Mouse (Mus musculus) lung, postnatal 0 days (tissue): Measurements from ENCODE around the gene Man2a1. TPM values are rescaled to one million over a fixed set of nuclear protein-coding genes. Genes with fewer than 3 reads are reported as not detected.

ENCODE experiments used
- ATAC-seq: fragments of 200-750 bp; cut with Nextera tagmentation; 2 replicates; pipeline ENCODE4 v1.8.0; 2017; ENCODE audit warnings: moderate library complexity
- DNase-seq: peaks from one replicate; pipeline ENCODE4 v3.0.0-alpha.2; 2016; ENCODE audit warnings: low spot score
- H3K27ac ChIP-seq: fragments of 300-500 bp; sonication (generic); 2 replicates; pipeline ENCODE4 v1.5.1; 2014; ENCODE audit warnings: antibody characterized with exemption, mild to moderate bottlenecking, low read length, mixed read lengths
- H3K27me3 ChIP-seq: fragments of 300-500 bp; sonication (generic); replicated peaks from 2 replicates; pipeline ENCODE4 v1.6.1; 2014; ENCODE audit warnings: low read length, mixed read lengths; ENCODE audit not compliant: insufficient read depth
- H3K36me3 ChIP-seq: fragments of 300-500 bp; sonication (generic); 2 replicates; pipeline ENCODE4 v1.6.1; 2014; ENCODE audit warnings: low read length, mixed read lengths; ENCODE audit not compliant: insufficient read depth
- H3K4me1 ChIP-seq: fragments of 300-500 bp; sonication (generic); 2 replicates; pipeline ENCODE4 v1.6.1; 2014; ENCODE audit warnings: antibody characterized with exemption, low read depth, low read length, mixed read lengths; ENCODE audit not compliant: insufficient read depth
- H3K4me2 ChIP-seq: fragments of 300-500 bp; sonication (generic); replicated peaks from 2 replicates; pipeline ENCODE4 v1.6.1; 2014; ENCODE audit warnings: low read depth, mild to moderate bottlenecking, low read length, moderate library complexity, mixed read lengths
- H3K4me3 ChIP-seq: fragments of 300-500 bp; sonication (generic); 2 replicates; pipeline ENCODE4 v1.5.1; 2014; ENCODE audit warnings: low read depth, low read length
- H3K9ac ChIP-seq: fragments of 300-500 bp; sonication (generic); replicated peaks from 2 replicates; pipeline ENCODE4 v1.6.1; 2014; ENCODE audit warnings: low read depth, mild to moderate bottlenecking
- H3K9me3 ChIP-seq: fragments of 300-500 bp; sonication (generic); 2 replicates; pipeline ENCODE4 v1.6.1; 2016; ENCODE audit warnings: low read length, mixed read lengths
- CTCF ChIP-seq: IDR thresholded peaks from 2 replicates; pipeline ENCODE4 v1.5.1; 2016; ENCODE audit warnings: antibody characterized with exemption, mild to moderate bottlenecking
- EP300 ChIP-seq: IDR thresholded peaks from 2 replicates; pipeline ENCODE4 v1.6.1; 2016; ENCODE audit warnings: antibody characterized with exemption, mild to moderate bottlenecking, control low read depth
- WGBS: fragments of 180-500 bp; shearing (Covaris S2); extraction: QIAGEN DNeasy Blood & Tissue Kit; methylation state at CpG from one replicate; pipeline ENCODE4 v1.1.7; 2014; 5-methylcytosine and 5-hydroxymethylcytosine counted together
- polyA plus RNA-seq: library from polyadenylated mRNA; unstranded; fragments of >200 nt; fragmentation: Nextera tagmentation; extraction: Ambion mirVana; gene quantifications from 2 replicates; pipeline ENCODE4 v1.2.1, GENCODE M21; 2015

Gene Man2a1
- polyA plus RNA-seq, 1 experiment from 2014 or later, result 9.7 TPM

DNA sequence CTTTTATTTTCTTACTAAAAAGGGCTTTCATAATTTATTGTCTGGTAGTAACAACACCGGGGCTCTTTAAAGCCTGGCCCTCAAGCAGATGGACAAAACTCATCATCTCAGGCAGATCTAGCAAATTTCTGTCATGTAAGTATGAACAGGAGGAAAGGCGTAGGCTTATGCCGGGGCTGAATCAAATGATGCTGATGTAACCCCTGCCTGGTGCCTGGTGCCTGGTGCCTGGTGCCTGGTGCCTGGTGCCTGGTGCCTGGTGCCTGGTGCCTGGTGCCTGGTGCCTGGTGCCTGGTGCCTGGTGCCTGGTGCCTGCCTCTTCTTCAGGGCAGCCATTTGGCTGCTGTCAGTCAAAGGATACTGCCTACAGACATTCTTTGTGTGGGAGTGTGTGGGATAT lies 18.6 kb upstream of the Man2a1 start:
- DNase-seq, result no peak
- Histone ChIP-seq H3K4me1 (no peaks in the 10 kb centered on the region), H3K27ac (no peak overlapping the region), H3K4me2 (no peak overlapping the region), H3K4me3 (no peak overlapping the region), H3K9me3 (no peaks in the 10 kb centered on the region), H3K27me3 (no peaks in the 10 kb centered on the region), H3K36me3 (no peaks in the 10 kb centered on the region), H3K9ac (no peak overlapping the region)
- ATAC-seq, result no peak
- TF ChIP-seq EP300 (no peak), CTCF (no peak)
- WGBS, result 85% methylated on average over 3 of the region's 3 CpGs

DNA sequence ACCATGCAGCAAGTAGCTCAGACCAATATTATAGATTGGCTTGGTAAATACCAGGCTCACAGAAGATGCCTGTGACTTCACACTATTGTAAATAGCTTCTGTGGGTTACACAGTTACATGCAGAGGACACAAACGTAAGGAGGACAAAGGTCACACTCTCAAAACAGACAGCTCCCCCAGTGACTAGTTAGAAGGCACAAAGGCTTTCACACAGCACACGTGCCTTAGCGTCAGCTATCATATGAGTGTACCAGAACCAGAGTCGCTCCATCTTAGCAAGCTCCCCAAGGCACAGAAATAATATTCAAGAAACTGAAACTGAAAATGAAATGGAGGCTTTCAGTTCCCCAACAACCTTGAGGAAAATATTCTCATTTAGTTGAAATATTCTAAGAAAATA lies 10.1 kb upstream of the Man2a1 start:
- TF ChIP-seq CTCF (no peak), EP300 (no peak)
- no peak for ATAC-seq

DNA sequence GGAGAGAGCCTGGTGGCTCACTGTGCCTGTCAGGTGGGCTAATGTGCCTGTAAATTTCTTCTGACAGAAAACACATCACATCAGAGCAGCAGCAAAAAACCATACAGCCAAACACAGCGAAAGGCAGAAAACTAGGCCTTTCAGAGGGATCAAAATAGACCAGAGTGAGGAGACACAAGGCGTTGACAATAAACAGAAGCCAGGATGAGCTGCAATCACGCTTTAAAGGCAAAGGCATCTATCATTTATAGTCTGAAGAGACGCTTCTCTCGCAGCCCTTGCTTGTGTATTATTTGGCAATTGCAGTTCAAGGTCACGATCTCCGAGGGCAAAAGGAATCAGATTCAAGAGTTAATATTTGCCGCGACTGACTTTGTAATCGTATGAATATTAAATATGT lies 9.2 kb upstream of the Man2a1 start:
- no peak overlapping the region for H3K4me3 ChIP-seq
- no peak overlapping the region for H3K9ac ChIP-seq
- DNase-seq (no peak), ATAC-seq (no peak)
- no peaks in the 10 kb centered on the region for H3K27me3 ChIP-seq
- no peak for TF ChIP-seq CTCF
- no peak for TF ChIP-seq EP300
- H3K27ac ChIP-seq, result no peak overlapping the region
- no peaks in the 10 kb centered on the region for H3K9me3 ChIP-seq
- 68% methylated on average over 10 of the region's 10 CpGs for WGBS
- no peaks in the 10 kb centered on the region for H3K36me3 ChIP-seq
- no peak overlapping the region for H3K4me2 ChIP-seq
- H3K4me1 ChIP-seq, result no peaks in the 10 kb centered on the region

More for the DNA sequence above, 10.1 kb upstream of the Man2a1 start:
- H3K4me1 ChIP-seq, result no peaks in the 10 kb centered on the region
- H3K27me3 ChIP-seq, result no peaks in the 10 kb centered on the region
- WGBS, result 56% methylated on average over 4 of the region's 4 CpGs
- H3K9me3 ChIP-seq, result no peaks in the 10 kb centered on the region
- no peak for DNase-seq
- H3K4me2 ChIP-seq, result no peak overlapping the region
- H3K36me3 ChIP-seq, result no peaks in the 10 kb centered on the region
- H3K27ac ChIP-seq, result no peak overlapping the region
- H3K4me3 ChIP-seq, result no peak overlapping the region
- H3K9ac ChIP-seq, result no peak overlapping the region

DNA sequence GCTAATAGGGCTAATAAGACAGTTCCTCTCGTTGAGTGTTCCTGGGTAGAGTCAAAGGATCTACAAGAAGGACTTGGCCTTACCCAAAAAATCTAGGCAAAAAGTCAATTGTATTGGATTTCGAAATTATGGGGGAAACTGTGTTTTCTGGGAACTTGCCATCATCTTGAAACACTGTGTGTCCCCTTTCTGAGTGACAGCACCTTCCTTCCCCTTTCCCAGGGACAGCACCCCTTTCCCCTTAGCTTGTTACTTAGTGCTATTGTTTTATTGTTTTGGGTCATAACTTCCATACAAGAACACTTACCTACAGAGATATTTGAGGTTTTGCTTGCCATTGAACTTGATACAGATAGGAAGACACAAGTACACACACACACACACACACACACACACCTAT lies 8.2 kb upstream of the Man2a1 start:
- H3K9me3 ChIP-seq, result no peaks in the 10 kb centered on the region
- H3K4me3 ChIP-seq, result no peak overlapping the region
- H3K27me3 ChIP-seq, result no peaks in the 10 kb centered on the region
- ATAC-seq (no peak), DNase-seq (no peak)
- H3K36me3 ChIP-seq, result no peaks in the 10 kb centered on the region
- H3K4me2 ChIP-seq, result no peak overlapping the region
- no peak overlapping the region for H3K9ac ChIP-seq
- H3K4me1 ChIP-seq, result no peaks in the 10 kb centered on the region
- TF ChIP-seq CTCF (no peak), EP300 (no peak)
- no peak overlapping the region for H3K27ac ChIP-seq
- 79% methylated on average over 2 of the region's 2 CpGs for WGBS

DNA sequence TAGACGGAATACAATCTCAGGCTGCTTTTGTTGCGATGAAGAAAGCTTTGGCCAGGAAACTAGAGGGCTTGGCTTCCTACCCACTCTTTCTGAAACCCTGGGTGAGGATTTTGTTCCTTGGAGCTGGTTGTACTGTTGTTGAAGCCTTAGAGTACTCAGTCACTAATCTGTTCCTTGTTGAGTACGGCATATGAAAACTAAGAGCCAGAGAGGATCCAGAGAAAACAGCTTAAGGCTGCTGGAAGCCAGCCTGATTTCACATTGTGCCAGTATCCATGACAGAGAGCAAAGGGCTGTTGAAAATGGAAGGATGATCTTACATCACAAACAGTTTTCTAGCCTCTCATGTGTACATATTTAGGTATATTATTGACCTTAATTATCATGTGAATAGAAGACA lies 7.7 kb upstream of the Man2a1 start:
- DNase-seq, result no peak
- TF ChIP-seq CTCF, result no peak
- TF ChIP-seq EP300, result no peak
- H3K4me3 ChIP-seq, result no peak overlapping the region

DNA sequence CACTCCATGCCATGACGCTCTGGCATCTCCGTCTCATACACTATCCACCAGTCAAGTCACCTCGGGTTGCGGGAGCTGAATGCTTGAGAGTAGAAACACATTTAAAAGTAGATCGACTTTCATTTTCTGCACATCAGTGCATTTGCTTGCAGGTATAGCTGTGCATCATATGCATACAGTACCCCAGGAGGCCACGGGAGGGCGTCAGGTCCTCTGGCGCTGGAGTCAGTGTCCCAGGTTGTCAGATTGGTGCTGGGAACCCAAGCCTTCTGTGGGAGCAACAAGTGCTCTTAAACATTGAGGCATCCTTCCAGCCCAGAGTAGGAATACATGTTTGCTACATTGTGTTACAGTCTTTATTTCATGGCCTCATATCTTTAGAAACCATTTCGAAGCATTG lies 2.8 kb upstream of the Man2a1 start:
- 87% methylated on average over 9 of the region's 9 CpGs for WGBS
- Histone ChIP-seq H3K4me3 (no peak overlapping the region), H3K4me1 (peaks cover 2% of the 10 kb centered on the region; the same call in 1 of the 2 replicates), H3K4me2 (no peak overlapping the region), H3K9me3 (no peaks in the 10 kb centered on the region), H3K27me3 (no peaks in the 10 kb centered on the region), H3K9ac (no peak overlapping the region), H3K27ac (no peak overlapping the region), H3K36me3 (no peaks in the 10 kb centered on the region)
- DNase-seq (no peak), ATAC-seq (no peak)
- no peak for TF ChIP-seq EP300
- peak; percentile 36 for TF ChIP-seq CTCF

More for the DNA sequence above, 7.7 kb upstream of the Man2a1 start:
- H3K4me1 ChIP-seq, result no peaks in the 10 kb centered on the region
- no peak for ATAC-seq
- no peaks in the 10 kb centered on the region for H3K9me3 ChIP-seq
- no peak overlapping the region for H3K9ac ChIP-seq
- no peaks in the 10 kb centered on the region for H3K27me3 ChIP-seq
- no peaks in the 10 kb centered on the region for H3K36me3 ChIP-seq
- H3K27ac ChIP-seq, result no peak overlapping the region
- WGBS, result 79% methylated on average over 3 of the region's 3 CpGs
- no peak overlapping the region for H3K4me2 ChIP-seq

DNA sequence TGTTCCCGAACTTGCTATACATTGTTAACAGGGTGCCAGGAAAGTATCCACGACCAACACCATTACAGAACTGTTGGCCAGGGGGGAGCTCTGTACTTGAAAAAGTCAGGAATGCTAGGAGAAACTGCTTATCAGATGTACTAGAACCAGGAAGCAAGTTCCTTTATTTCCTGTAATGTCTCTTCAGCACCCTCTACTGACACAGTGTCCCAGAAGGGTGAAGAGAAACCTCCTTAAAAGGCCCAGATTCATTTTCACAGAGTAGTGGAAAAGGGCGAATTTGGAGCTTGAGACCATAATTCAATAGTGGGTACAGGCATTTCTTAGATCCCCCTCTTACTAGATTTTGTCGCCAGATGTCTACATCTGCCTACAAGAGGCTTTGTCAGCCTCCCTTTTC lies 620 bp upstream of the Man2a1 start:
- DNase-seq (peak; percentile 86), ATAC-seq (peak; percentile 25)
- WGBS, result 26% methylated on average over 4 of the region's 4 CpGs
- H3K36me3 ChIP-seq, result no peaks in the 10 kb centered on the region
- H3K27me3 ChIP-seq, result no peaks in the 10 kb centered on the region
- peak overlapping the region; percentile 92 for H3K27ac ChIP-seq
- TF ChIP-seq EP300 (peak; percentile 60), CTCF (peak; percentile 65)
- peak overlapping the region; percentile 91 for H3K4me2 ChIP-seq
- H3K9me3 ChIP-seq, result no peaks in the 10 kb centered on the region
- peaks cover 14% of the 10 kb centered on the region; the same call in 1 of the 2 replicates for H3K4me1 ChIP-seq
- H3K4me3 ChIP-seq, result peak overlapping the region; percentile 93
- H3K9ac ChIP-seq, result no peak overlapping the region; the same call in 1 of the 2 replicates
